10 mouse cellular contexts compared by ENCODE assay signal in genomic region chrX:71663871-71664687, GRCm38 (mm10). TPM values are rescaled to one million over a fixed set of nuclear protein-coding genes. Genes with fewer than 3 reads are reported as not detected.
DNase-seq lines count a peak whose midpoint lies in the region; ATAC-seq and TF ChIP-seq lines count a peak whose summit lies in the region.
"Had no signal": no experiment of that assay in that cellular context is flagged by ENCODE, and none has a peak within 500 bp of the region (broad histone marks: within the 10 kb centered on the region; RNA-seq: fewer than 3 reads in every experiment).

No protein-coding gene starts in this region.

- peaks cover 7% of the 10 kb centered on the region for H3K4me1 ChIP-seq in E14TG2a.4 (replicated peaks; ENCODE audit: low read depth, low read length)
- peaks cover 2% of the 10 kb centered on the region; the same call in 1 of the 2 replicates for H3K4me1 ChIP-seq in forebrain, embryonic 16.5 days (replicated peaks; ENCODE audit: control insufficient read depth, insufficient read depth, low read length)
- no peaks in the 10 kb centered on the region for H3K4me1 ChIP-seq in midbrain, embryonic 10.5 days
- no peaks in the 10 kb centered on the region for H3K4me1 ChIP-seq in cerebellum, adult 2 months (ENCODE audit: control insufficient read depth, insufficient read depth, low read length)

- no peak overlapping the region for H3K27ac ChIP-seq in forebrain, embryonic 16.5 days (ENCODE audit: low read length)
- no peak overlapping the region; the same call in 1 of the 2 replicates for H3K27ac ChIP-seq in midbrain, embryonic 10.5 days (replicated peaks)
- no peak overlapping the region for H3K27ac ChIP-seq in cerebellum, adult 2 months (ENCODE audit: insufficient read depth, low read length)

- H3K9me3 ChIP-seq in E14TG2a.4 (ENCODE audit: low read length), result no peaks in the 10 kb centered on the region
- peaks cover 6% of the 10 kb centered on the region for H3K9me3 ChIP-seq in forebrain, embryonic 16.5 days (ENCODE audit: control insufficient read depth, low read length)
- peaks cover 20% of the 10 kb centered on the region for H3K9me3 ChIP-seq in midbrain, embryonic 10.5 days (replicated peaks)

- H3K4me2 ChIP-seq in forebrain, embryonic 16.5 days (ENCODE audit: low read length), result peak overlapping the region; percentile 57

- no peak for TF ChIP-seq POLR2A in cerebellum, adult 2 months (IDR thresholded peaks at IDR 0.05; ENCODE audit: borderline replicate concordance, insufficient read depth, low read length)

- DNase-seq in embryo, embryonic 10 days (ENCODE audit: low spot score), result peak; percentile 19
- no peak for DNase-seq in embryo, embryonic 9.5 days (ENCODE audit: extremely low spot score)
- peak; percentile 43 for DNase-seq in midbrain, embryonic 10.5 days (ENCODE audit: low spot score)
- no peak for DNase-seq in urinary bladder, postnatal 36 days (ENCODE audit: low spot score in 2 of 2)
- DNase-seq in layer of hippocampus, postnatal 10 days (ENCODE audit: low spot score in 2 of 2), result no peak
- no peak for DNase-seq in cerebellum, adult 2 months
- DNase-seq: thymus, postnatal 36 days had no signal

- peak overlapping the region; percentile 23; the same call in 1 of the 2 replicates for H3K9ac ChIP-seq in forebrain, embryonic 16.5 days (replicated peaks; ENCODE audit: low read depth, low read length)

- ATAC-seq in forebrain, embryonic 16.5 days, result peak; percentile 54; the same call in 1 of the 2 replicates

- 20% methylated on average over 69 of the region's 76 CpGs for WGBS in forebrain, embryonic 16.5 days
- WGBS in midbrain, embryonic 10.5 days, result 22% methylated on average over 76 of the region's 76 CpGs
- WGBS in cerebellum, adult 2 months, result 16% methylated on average over 71 of the region's 76 CpGs

- no peaks in the 10 kb centered on the region for H3K36me3 ChIP-seq in E14TG2a.4 (ENCODE audit: insufficient read depth, low read length)
- no peaks in the 10 kb centered on the region for H3K36me3 ChIP-seq in forebrain, embryonic 16.5 days (ENCODE audit: control insufficient read depth, insufficient read depth)
- H3K36me3 ChIP-seq in midbrain, embryonic 10.5 days, result no peaks in the 10 kb centered on the region

- H3K27me3 ChIP-seq in E14TG2a.4 (ENCODE audit: insufficient read depth, low read length), result peaks cover 73% of the 10 kb centered on the region
- peaks cover 23% of the 10 kb centered on the region for H3K27me3 ChIP-seq in forebrain, embryonic 16.5 days (replicated peaks; ENCODE audit: control insufficient read depth, insufficient read depth, low read length)
- peaks cover 100% of the 10 kb centered on the region for H3K27me3 ChIP-seq in midbrain, embryonic 10.5 days (ENCODE audit: low read depth, poor library complexity, severe bottlenecking)
- H3K27me3 ChIP-seq in cerebellum, adult 2 months (ENCODE audit: control insufficient read depth, insufficient read depth, low read length), result peaks cover 8% of the 10 kb centered on the region; the same call in 1 of the 2 replicates

- TF ChIP-seq CTCF in E14TG2a.4 (conservative IDR thresholded peaks at IDR 0.05; ENCODE audit: low read length), result no peak
- no peak for TF ChIP-seq CTCF in cerebellum, adult 2 months (IDR thresholded peaks at IDR 0.05; ENCODE audit: borderline replicate concordance, insufficient read depth, low read depth, low read length)

- H3K4me3 ChIP-seq in E14TG2a.4 (replicated peaks; ENCODE audit: low read length), result peak overlapping the region; percentile 68
- peak overlapping the region; percentile 40 for H3K4me3 ChIP-seq in forebrain, embryonic 16.5 days (replicated peaks; ENCODE audit: low read length)
- H3K4me3 ChIP-seq in midbrain, embryonic 10.5 days, result peak overlapping the region; percentile 57
- no peak overlapping the region for H3K4me3 ChIP-seq in cerebellum, adult 2 months (replicated peaks; ENCODE audit: insufficient read depth, low read depth, low read length)

RNA-seq across cellular contexts. Expression of gene Gpr50, which starts 0.6 kb away (rescaled TPM):
- 0.63 and 4.1 TPM in 2 replicates for polyA plus RNA-seq in forebrain, embryonic 16.5 days (2015; fragmentation: Nextera tagmentation; extraction: Ambion mirVana)
- 2.9 and 4.0 TPM in 2 replicates for polyA plus RNA-seq in midbrain, embryonic 10.5 days (2016; fragmentation: Nextera tagmentation; extraction: Ambion mirVana)
- total RNA-seq in layer of hippocampus, postnatal 10 days (2021), result under 1 TPM; 0.23 to 0.33 TPM
- polyA plus RNA-seq in cerebellum, adult 2 months (2012; rRNA removed), result 0.25 and 0.29 TPM in 2 replicates
- total RNA-seq: liver, adult 2 months had no signal
- polyA plus RNA-seq: liver, adult 2 months had no signal

Comparison
In these comparisons a context has a peak if more than half of its experiments do, and no peak if none do; other contexts are left out.
1. DNase-seq: peak in embryo, embryonic 10 days (single experiment) and midbrain, embryonic 10.5 days (single experiment); none in embryo, embryonic 9.5 days (single experiment), urinary bladder, postnatal 36 days (0 of 2), layer of hippocampus, postnatal 10 days (0 of 2) and cerebellum, adult 2 months (0 of 2).